Mouse (Mus musculus) skeletal muscle tissue, adult 2 months (tissue): ENCODE data around the gene Tmem170b.
"Not testable (repeated sequence)": the region's sequence is repeated elsewhere in the genome, so short reads cannot be mapped to it uniquely, and the experiment has no call there.

Experiments used
- DNase-seq: peaks from one replicate; pipeline ENCODE4 v3.0.0-alpha.2; 2012; ENCODE audit warnings: low read depth, low spot score

The Tmem170b gene

DNA sequence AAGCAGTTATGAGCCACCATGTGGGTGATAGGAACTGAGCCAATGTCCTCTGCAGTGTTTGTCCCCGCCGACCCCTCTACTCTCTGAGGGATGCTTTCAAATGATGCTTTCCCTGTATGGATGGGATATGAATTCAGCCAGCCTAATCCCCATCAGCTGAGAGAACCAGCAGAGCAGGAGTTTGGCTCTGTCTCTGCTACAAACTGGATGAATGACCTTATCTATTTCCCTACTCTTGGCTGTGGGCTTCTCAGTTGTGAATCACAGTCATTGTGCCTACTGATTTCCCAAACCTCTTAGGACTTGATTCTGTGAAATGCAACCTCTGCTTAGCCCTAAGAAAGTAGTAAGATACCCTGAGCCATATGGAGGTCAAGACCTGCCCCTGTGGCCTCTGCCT lies 64.2 kb downstream of the Tmem170b start:
- no peak for DNase-seq

GRCm38 (mm10) chr13:41670386-41671130 lies 64.9 kb downstream of the Tmem170b start:
- no peak for DNase-seq

GRCm38 (mm10) chr13:41671136-41671705 lies 65.5 kb downstream of the Tmem170b start:
- no peak for DNase-seq

GRCm38 (mm10) chr13:41672904-41673303 lies 67.2 kb downstream of the Tmem170b start:
- not testable (repeated sequence) for DNase-seq

DNA sequence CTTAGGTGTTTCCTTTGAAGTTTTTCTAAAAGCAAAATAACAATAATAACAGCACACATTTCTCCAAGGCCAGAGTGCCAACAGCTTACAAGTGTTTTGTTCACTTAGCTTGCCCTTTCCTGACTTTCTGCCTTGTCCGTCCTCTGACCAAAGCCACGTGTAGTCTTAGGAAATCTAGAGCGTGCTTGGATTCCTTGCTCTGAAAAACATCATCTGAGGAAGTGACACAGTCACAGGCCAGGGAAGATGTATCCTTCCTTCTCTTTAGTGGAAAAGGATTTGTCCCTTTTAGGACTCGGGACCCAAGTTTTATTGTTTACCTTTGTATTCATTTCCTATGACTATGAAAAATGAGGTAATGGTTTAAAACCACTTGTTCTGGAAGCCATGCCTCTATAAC lies 67.8 kb downstream of the Tmem170b start:
- no peak for DNase-seq

GRCm38 (mm10) chr13:41674608-41675007 lies 68.9 kb downstream of the Tmem170b start:
- not testable (repeated sequence) for DNase-seq

GRCm38 (mm10) chr13:41675498-41675897 lies 69.8 kb downstream of the Tmem170b start:
- no peak for DNase-seq

DNA sequence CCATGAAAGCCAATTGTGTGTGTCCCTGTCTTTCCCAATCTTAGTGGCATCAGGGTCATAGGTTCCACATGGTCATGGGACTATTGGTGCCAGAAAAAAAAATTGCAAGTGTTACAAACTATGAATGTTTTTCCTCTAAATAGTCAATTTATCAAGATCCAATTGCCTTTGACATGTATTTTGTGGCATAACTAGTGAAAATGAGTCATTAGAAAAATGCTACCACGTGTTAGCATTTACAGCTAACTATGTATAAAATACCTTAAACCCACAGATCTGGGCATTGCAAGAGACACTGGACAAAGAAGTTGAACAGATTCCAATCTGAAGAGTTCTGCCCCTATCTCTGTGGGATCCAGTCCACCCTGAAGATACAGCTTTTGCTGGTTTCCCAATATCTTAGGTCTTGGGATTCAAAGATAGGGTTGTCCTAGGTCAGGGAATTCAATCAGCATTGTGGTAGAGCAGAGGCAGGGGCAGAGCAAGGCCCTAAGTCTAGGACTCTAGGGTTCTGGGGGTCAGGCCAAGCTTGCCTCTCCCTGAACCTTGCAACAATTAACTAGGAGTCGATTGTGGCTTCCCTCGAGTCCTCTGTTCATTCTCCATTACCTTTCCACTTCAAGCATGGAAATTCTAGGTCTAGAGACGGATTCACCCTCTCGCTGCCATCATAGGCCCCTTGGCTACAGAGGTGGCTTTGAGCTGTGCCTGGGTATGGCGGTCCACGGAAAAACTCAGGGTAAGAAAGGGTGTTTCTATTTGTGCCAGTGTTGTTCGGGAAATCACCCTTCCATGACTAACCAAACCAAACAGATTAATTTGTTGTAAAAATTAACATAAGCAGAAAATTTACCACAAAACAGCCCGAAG lies 70.5 kb downstream of the Tmem170b start:
- no peak for DNase-seq

GRCm38 (mm10) chr13:41676836-41677186 lies 71.1 kb downstream of the Tmem170b start:
- no peak for DNase-seq

GRCm38 (mm10) chr13:41680854-41681549 lies 75.3 kb downstream of the Tmem170b start:
- DNase-seq = no peak

DNA sequence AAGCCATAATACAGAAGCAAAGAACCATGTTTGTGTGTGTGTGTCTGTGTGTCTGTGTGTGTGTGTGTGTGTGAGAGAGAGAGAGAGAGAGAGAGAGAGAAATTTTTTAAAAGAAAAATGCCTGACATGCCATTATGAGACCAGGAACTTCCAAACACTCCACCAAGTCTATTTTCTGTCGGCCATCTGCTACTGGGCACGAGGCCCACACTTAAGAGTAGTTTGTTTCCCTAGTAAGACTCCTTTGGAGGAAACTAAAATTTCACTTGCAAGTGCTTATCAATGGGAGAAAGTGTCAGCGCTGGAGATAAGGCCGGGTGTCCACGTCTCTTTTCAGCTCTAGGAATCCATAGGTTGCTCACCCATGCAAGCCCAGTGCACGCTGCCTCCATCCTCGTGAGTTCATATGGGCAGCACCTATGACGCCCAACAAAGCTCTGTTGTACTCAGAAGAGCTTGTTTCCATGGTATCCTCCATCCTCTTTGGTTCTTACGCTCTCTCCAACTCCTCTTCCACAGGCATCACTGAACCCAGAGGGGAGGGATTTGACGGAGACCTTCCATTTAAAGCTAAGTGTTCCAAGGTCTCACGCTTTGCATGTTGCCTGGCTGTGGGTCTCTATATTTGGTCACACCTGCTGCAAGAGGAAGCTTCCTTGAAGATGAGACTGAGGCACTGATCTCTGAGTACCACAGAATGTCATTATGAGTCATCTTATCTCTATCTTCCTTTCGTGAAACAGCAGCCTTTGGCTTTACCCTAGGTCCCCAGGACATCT lies 76.8 kb downstream of the Tmem170b start:
- no peak for DNase-seq

DNA sequence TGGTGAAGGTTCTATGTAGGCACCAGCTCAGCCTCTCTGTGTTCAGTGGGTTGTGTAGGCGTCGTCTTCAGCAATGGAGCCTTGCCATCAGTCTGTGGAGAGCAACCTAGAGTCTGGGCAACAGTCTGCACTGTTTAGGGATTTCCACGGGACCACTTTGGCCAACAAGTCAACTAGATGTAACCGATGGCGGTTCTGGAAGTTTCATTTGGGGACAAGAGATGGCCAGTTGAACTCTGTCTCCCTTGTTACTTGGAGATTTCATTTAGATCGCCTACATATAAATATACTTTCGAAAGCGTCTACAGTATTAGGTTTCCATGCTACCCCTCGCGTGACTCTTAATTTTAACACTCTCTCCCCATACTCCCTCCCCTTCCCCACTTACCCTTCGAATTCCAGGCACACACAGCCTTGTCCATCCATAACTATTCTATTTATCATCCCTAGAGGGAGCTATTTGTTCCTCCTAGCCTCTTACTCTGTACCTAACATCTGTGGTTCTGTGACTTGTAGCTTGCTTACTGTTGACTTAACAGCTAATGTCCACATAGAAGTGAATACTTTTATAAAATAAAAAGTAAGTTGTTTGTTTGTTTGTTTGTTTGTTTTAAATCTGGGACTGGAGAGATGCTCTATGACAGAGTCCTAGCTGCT lies 77.8 kb downstream of the Tmem170b start:
- DNase-seq = no peak

DNA sequence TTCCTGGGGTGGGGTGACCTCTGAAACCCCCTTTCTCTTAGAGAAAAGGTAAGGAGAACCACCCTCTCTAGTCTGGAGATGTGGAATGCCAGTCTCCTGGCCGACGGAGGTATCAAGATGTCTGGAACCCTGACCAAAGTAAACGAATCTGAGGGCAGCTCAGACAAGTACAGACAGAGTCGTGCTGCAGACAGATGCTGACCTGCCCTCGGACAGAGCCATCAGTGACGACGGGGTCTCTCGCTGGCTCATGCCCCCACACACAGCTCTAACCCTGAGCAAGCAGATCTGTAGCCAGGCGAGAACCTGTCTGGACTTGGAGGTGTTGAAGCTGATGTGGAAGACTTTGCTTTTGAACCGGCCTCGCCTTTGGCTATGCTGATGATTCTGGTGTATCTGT lies 79.8 kb downstream of the Tmem170b start:
- DNase-seq = no peak

- DNase-seq = no peak
Measured at GRCm38 (mm10) chr13:41689055-41689454, 83.3 kb downstream of the Tmem170b start.

GRCm38 (mm10) chr13:41689598-41690045 lies 83.9 kb downstream of the Tmem170b start:
- no peak for DNase-seq
